Mouse (Mus musculus): ENCODE data around the gene Scarb1.
"Not testable (repeated sequence)": the region's sequence is repeated elsewhere in the genome, so short reads cannot be mapped to it uniquely, and the experiment has no call there.

The Scarb1 gene

GRCm38 (mm10) chr5:125340547-125341262, at the start of gene Scarb1:
TSS of gene Scarb1 (minus strand) at chr5:125341094.
- DNase-seq: peak; percentile 94

- peak; percentile 92 for DNase-seq
These were observed 48.9 kb upstream of the Scarb1 start, which contains the start of gene Ubc for GRCm38 (mm10) chr5:125389579-125390441. TSS of gene Ubc (minus strand) at chr5:125390202.

GRCm38 (mm10) chr5:125389131-125389578, 48.3 kb upstream of the Scarb1 start, which contains the start of gene Gm10382:
TSS of gene Gm10382 (plus strand) at chr5:125389322.
- DNase-seq: peak; percentile 90

- DNase-seq: no peak
These were observed 47.6 kb upstream of the Scarb1 start for GRCm38 (mm10) chr5:125388358-125389092.

- DNase-seq: not testable (repeated sequence)
These were observed 46.4 kb upstream of the Scarb1 start for GRCm38 (mm10) chr5:125387295-125387694.

- no peak for DNase-seq
These were observed 44.5 kb upstream of the Scarb1 start for GRCm38 (mm10) chr5:125385215-125385940.

GRCm38 (mm10) chr5:125384512-125385214, 43.8 kb upstream of the Scarb1 start:
- no peak for DNase-seq

GRCm38 (mm10) chr5:125383637-125384420, 42.9 kb upstream of the Scarb1 start:
- no peak for DNase-seq

GRCm38 (mm10) chr5:125382673-125383558, 42.0 kb upstream of the Scarb1 start:
- DNase-seq: peak; percentile 55

- DNase-seq: no peak
These were observed 41.2 kb upstream of the Scarb1 start for GRCm38 (mm10) chr5:125381954-125382672.

GRCm38 (mm10) chr5:125378919-125379318, 38.0 kb upstream of the Scarb1 start:
- no peak for DNase-seq

GRCm38 (mm10) chr5:125377214-125377613, 36.3 kb upstream of the Scarb1 start:
- no peak for DNase-seq

- DNase-seq: no peak
These were observed 35.0 kb upstream of the Scarb1 start for GRCm38 (mm10) chr5:125375871-125376270.

GRCm38 (mm10) chr5:125372027-125372426, 31.1 kb upstream of the Scarb1 start:
- no peak for DNase-seq

- no peak for DNase-seq
These were observed 30.2 kb upstream of the Scarb1 start for GRCm38 (mm10) chr5:125370950-125371693.

- peak; percentile 59 for DNase-seq
These were observed 27.7 kb upstream of the Scarb1 start for GRCm38 (mm10) chr5:125368568-125368967.

- DNase-seq: no peak
These were observed 27.3 kb upstream of the Scarb1 start for GRCm38 (mm10) chr5:125368156-125368555.

- DNase-seq: no peak
These were observed 24.0 kb upstream of the Scarb1 start for GRCm38 (mm10) chr5:125364851-125365429.
